Mouse (Mus musculus): ENCODE measurements at regions not wholly inside any gene's neighbourhood (a gene's known extent, or its start where the extent isn't known, plus 50 kb on each side); places are given as distances from the start of the nearest gene placed in this dataset.

- TF ChIP-seq POLR2A (IDR thresholded peaks at IDR 0.05; ENCODE audit: borderline replicate concordance, extremely low read depth, insufficient read depth, insufficient read length, poor library complexity, severe bottlenecking) (no peak), CTCF (IDR thresholded peaks at IDR 0.05; ENCODE audit: borderline replicate concordance, extremely low read depth, insufficient read depth, insufficient read length) (no peak)
These were observed 157.6 kb upstream of the Sash1 start for GRCm38 (mm10) chr10:9043507-9043906.

Data from brain, embryonic 14.5 days (tissue).